Mouse (Mus musculus) kidney, postnatal 0 days (tissue): ENCODE measurements around the gene Rims1. TPM values are rescaled to one million over a fixed set of nuclear protein-coding genes. Genes with fewer than 3 reads are reported as not detected.

Experiments
- ATAC-seq: fragments of 200-750 bp; cut with Nextera tagmentation; replicated peaks from 2 replicates; pipeline ENCODE4 v1.8.0; 2017; ENCODE audit warnings: low read depth, moderate number of reproducible peaks, moderate TSS enrichment, moderate library complexity; ENCODE audit not compliant: low FRiP score
- DNase-seq: peaks from one replicate; pipeline ENCODE4 v3.0.0-alpha.2; 2016; ENCODE audit warnings: low spot score
- H3K27ac ChIP-seq: fragments of 300-500 bp; sonication (generic); 2 replicates; pipeline ENCODE4 v1.5.1; 2014; ENCODE audit warnings: mild to moderate bottlenecking
- H3K27me3 ChIP-seq: fragments of 300-500 bp; sonication (generic); 2 replicates; pipeline ENCODE4 v1.6.1; 2014; ENCODE audit warnings: low read length, mixed read lengths; ENCODE audit not compliant: insufficient read depth
- H3K36me3 ChIP-seq: fragments of 300-500 bp; sonication (generic); 2 replicates; pipeline ENCODE4 v1.6.1; 2014; ENCODE audit warnings: low read length, mixed read lengths; ENCODE audit not compliant: insufficient read depth
- H3K4me1 ChIP-seq: fragments of 300-500 bp; sonication (generic); replicated peaks from 2 replicates; pipeline ENCODE4 v1.6.1; 2014; ENCODE audit warnings: antibody characterized with exemption, low read length, mixed read lengths; ENCODE audit not compliant: insufficient read depth
- H3K4me2 ChIP-seq: fragments of 300-500 bp; sonication (generic); 2 replicates; pipeline ENCODE4 v1.6.1; 2014; ENCODE audit warnings: mild to moderate bottlenecking, low read length, moderate library complexity, mixed read lengths
- H3K4me3 ChIP-seq: fragments of 300-500 bp; sonication (generic); replicated peaks from 2 replicates; pipeline ENCODE4 v1.5.1; 2014; ENCODE audit warnings: low read depth, low read length
- H3K9ac ChIP-seq: fragments of 300-500 bp; sonication (generic); 2 replicates; pipeline ENCODE4 v1.6.1; 2014; ENCODE audit warnings: low read depth, low read length
- H3K9me3 ChIP-seq: fragments of 300-500 bp; sonication (generic); replicated peaks from 2 replicates; pipeline ENCODE4 v1.6.1; 2016; ENCODE audit warnings: low read length, inconsistent platforms, mixed read lengths
- CTCF ChIP-seq: IDR thresholded peaks from 2 replicates; pipeline ENCODE4 v1.5.1; 2016; ENCODE audit warnings: antibody characterized with exemption, low read depth, mild to moderate bottlenecking, moderate library complexity
- WGBS: fragments of 180-500 bp; shearing (Covaris S2); extraction: QIAGEN DNeasy Blood & Tissue Kit; methylation state at CpG from one replicate; pipeline ENCODE4 v1.1.7; 2014; 5-methylcytosine and 5-hydroxymethylcytosine counted together
- polyA plus RNA-seq: library from polyadenylated mRNA; unstranded; fragments of >200 nt; fragmentation: Nextera tagmentation; extraction: Ambion mirVana; gene quantifications from 2 replicates; pipeline ENCODE4 v1.2.1, GENCODE M21; 2015

Rims1 gene
- polyA plus RNA-seq, 1 experiment from 2014 or later = 0.38 TPM

GRCm38 (mm10) chr1:22386361-22386760 is 419.4 kb downstream of the Rims1 start:
- WGBS = 75% methylated on average over 3 of the region's 3 CpGs
- Histone ChIP-seq H3K9ac (no peak overlapping the region), H3K4me3 (no peak overlapping the region), H3K4me2 (no peak overlapping the region), H3K36me3 (no peaks in the 10 kb centered on the region), H3K4me1 (no peaks in the 10 kb centered on the region), H3K27ac (no peak overlapping the region), H3K9me3 (no peaks in the 10 kb centered on the region), H3K27me3 (no peaks in the 10 kb centered on the region)
- DNase-seq (no peak), ATAC-seq (no peak)
- peak; percentile 58 for TF ChIP-seq CTCF

- Histone ChIP-seq H3K4me3 (no peak overlapping the region), H3K36me3 (no peaks in the 10 kb centered on the region), H3K4me1 (no peaks in the 10 kb centered on the region), H3K27me3 (no peaks in the 10 kb centered on the region), H3K27ac (no peak overlapping the region), H3K9ac (no peak overlapping the region), H3K4me2 (no peak overlapping the region), H3K9me3 (no peaks in the 10 kb centered on the region)
- DNase-seq (no peak), ATAC-seq (no peak)
- WGBS = 72% methylated on average over 5 of the region's 5 CpGs
- TF ChIP-seq CTCF = no peak; the same call in 1 of the 2 replicates
These were observed 428.1 kb downstream of the Rims1 start for GRCm38 (mm10) chr1:22377652-22378051.

GRCm38 (mm10) chr1:22377062-22377461 is 428.7 kb downstream of the Rims1 start:
- no peaks in the 10 kb centered on the region for H3K27me3 ChIP-seq
- no peak for ATAC-seq
- H3K4me2 ChIP-seq = no peak overlapping the region
- no peak for DNase-seq
- H3K9me3 ChIP-seq = no peaks in the 10 kb centered on the region
- no peak overlapping the region for H3K9ac ChIP-seq
- no peak for TF ChIP-seq CTCF
- no peak overlapping the region for H3K27ac ChIP-seq
- H3K36me3 ChIP-seq = no peaks in the 10 kb centered on the region
- H3K4me1 ChIP-seq = no peaks in the 10 kb centered on the region
- WGBS = 43% methylated on average over 6 of the region's 6 CpGs
- H3K4me3 ChIP-seq = no peak overlapping the region

- 69% methylated on average over 2 of the region's 2 CpGs for WGBS
- no peaks in the 10 kb centered on the region for H3K36me3 ChIP-seq
- ATAC-seq (no peak), DNase-seq (no peak)
- no peak overlapping the region for H3K9ac ChIP-seq
- no peak for TF ChIP-seq CTCF
- no peaks in the 10 kb centered on the region for H3K4me1 ChIP-seq
- H3K27me3 ChIP-seq = no peaks in the 10 kb centered on the region
- no peak overlapping the region for H3K4me2 ChIP-seq
- H3K27ac ChIP-seq = no peak overlapping the region
- no peak overlapping the region for H3K4me3 ChIP-seq
- no peaks in the 10 kb centered on the region for H3K9me3 ChIP-seq
These were observed 449.6 kb downstream of the Rims1 start for GRCm38 (mm10) chr1:22356209-22356608.

GRCm38 (mm10) chr1:22353687-22354086 is 452.1 kb downstream of the Rims1 start:
- 80% methylated on average over 4 of the region's 4 CpGs for WGBS
- Histone ChIP-seq H3K36me3 (no peaks in the 10 kb centered on the region), H3K9ac (no peak overlapping the region), H3K27ac (no peak overlapping the region), H3K4me1 (no peaks in the 10 kb centered on the region), H3K4me2 (no peak overlapping the region), H3K4me3 (no peak overlapping the region), H3K9me3 (no peaks in the 10 kb centered on the region), H3K27me3 (no peaks in the 10 kb centered on the region)
- TF ChIP-seq CTCF = no peak
- DNase-seq (no peak), ATAC-seq (no peak)

- DNase-seq (peak; percentile 73), ATAC-seq (no peak)
- Histone ChIP-seq H3K4me2 (peak overlapping the region; percentile 28; the same call in 1 of the 2 replicates), H3K4me3 (no peak overlapping the region), H3K27ac (no peak overlapping the region), H3K27me3 (no peaks in the 10 kb centered on the region), H3K4me1 (no peaks in the 10 kb centered on the region), H3K9ac (no peak overlapping the region), H3K36me3 (no peaks in the 10 kb centered on the region), H3K9me3 (no peaks in the 10 kb centered on the region)
- WGBS = 45% methylated on average over 9 of the region's 9 CpGs
- TF ChIP-seq CTCF = no peak
These were observed 466.9 kb downstream of the Rims1 start for GRCm38 (mm10) chr1:22338914-22339313.

- Histone ChIP-seq H3K4me3 (no peak overlapping the region), H3K27me3 (no peaks in the 10 kb centered on the region), H3K4me2 (no peak overlapping the region), H3K4me1 (no peaks in the 10 kb centered on the region), H3K36me3 (no peaks in the 10 kb centered on the region), H3K9ac (no peak overlapping the region), H3K9me3 (no peaks in the 10 kb centered on the region), H3K27ac (no peak overlapping the region)
- no peak for ATAC-seq
- 59% methylated on average over 6 of the region's 6 CpGs for WGBS
- no peak for DNase-seq
- TF ChIP-seq CTCF = no peak
These were observed 484.7 kb downstream of the Rims1 start for GRCm38 (mm10) chr1:22320941-22321676.
